Mouse (Mus musculus): ENCODE data around the gene Shroom3. TPM values are rescaled to one million over a fixed set of nuclear protein-coding genes. Genes with fewer than 3 reads are reported as not detected.

Shroom3 gene
- polyA plus RNA-seq, 1 experiment = 0.38 TPM

DNA sequence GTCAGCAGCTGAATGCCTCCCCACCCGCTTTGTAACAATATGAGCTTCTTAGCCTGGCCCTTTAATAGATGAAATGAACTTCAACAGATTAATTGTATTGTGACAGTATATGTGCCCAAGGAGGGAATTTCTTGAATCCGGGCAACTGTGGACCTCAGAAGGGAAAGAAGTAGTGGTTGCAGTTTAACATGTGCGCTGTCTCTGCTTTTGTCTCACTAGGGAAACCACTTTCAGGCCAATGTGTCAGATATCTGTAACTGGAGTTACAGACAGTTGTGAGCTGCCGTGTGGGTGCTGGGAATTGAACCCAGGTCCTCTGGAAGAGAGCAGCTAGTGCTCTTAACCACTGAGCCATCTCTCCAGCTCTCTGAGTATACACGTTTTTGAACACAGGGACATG is 130.3 kb downstream of the Shroom3 start:
- Histone ChIP-seq H3K27me3 (replicated peaks) (peaks cover 17% of the 10 kb centered on the region), H3K4me3 (replicated peaks) (no peak overlapping the region), H3K36me3 (replicated peaks; ENCODE audit: low read length) (no peaks in the 10 kb centered on the region), H3K4me1 (no peaks in the 10 kb centered on the region), H3K9me3 (no peaks in the 10 kb centered on the region)
- TF ChIP-seq FLI1 (IDR thresholded peaks at IDR 0.05; ENCODE audit: low read length) (no peak), GATA1 (IDR thresholded peaks at IDR 0.05; ENCODE audit: borderline replicate concordance, low read length) (no peak)

GRCm38 (mm10) chr5:92814621-92815020 is 131.4 kb downstream of the Shroom3 start:
- no peak for TF ChIP-seq GATA1 (IDR thresholded peaks at IDR 0.05; ENCODE audit: borderline replicate concordance, low read length)
- TF ChIP-seq FLI1 (IDR thresholded peaks at IDR 0.05; ENCODE audit: low read length) = no peak
- Histone ChIP-seq H3K4me3 (replicated peaks) (no peak overlapping the region), H3K9me3 (no peaks in the 10 kb centered on the region), H3K4me1 (no peaks in the 10 kb centered on the region), H3K36me3 (replicated peaks; ENCODE audit: low read length) (no peaks in the 10 kb centered on the region), H3K27me3 (replicated peaks) (peaks cover 8% of the 10 kb centered on the region)

DNA sequence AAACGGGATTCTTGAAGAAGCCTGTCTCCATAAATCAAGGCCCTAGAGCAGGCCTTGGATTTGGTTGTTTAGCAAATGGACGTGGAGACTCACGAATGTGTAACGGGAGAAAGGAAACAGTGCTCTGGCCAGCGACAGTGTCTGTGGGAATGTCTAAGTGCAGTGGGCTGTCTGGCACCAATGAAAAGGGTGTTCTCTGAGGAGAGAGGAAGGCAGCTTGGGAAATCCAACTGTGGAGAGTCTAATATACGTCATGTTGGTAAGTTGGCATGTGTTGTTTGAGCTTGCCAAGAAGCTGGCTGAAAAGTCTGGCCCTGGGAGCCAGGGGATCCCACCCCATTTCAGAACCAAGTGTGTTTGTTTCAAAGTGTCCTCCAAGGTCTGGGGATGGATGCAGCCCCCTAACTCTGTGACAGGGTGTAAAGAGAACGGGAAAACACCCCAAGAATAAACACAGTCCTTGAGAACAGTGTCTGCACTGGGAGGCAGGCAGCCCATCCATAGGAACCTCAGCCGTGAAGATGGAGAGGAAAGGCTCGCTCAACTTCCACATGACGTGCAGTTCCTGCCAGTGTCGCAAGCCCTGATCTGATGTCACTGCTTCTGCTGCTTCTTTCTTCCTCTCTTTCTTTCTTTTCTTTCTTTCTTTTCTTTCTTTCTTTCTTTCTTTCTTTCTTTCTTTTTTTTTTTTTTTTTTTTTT is 134.0 kb downstream of the Shroom3 start:
- no peaks in the 10 kb centered on the region for H3K36me3 ChIP-seq (replicated peaks; ENCODE audit: low read length)
- no peaks in the 10 kb centered on the region for H3K4me1 ChIP-seq
- no peaks in the 10 kb centered on the region for H3K27me3 ChIP-seq (replicated peaks)
- H3K9me3 ChIP-seq = no peaks in the 10 kb centered on the region
- TF ChIP-seq GATA1 (IDR thresholded peaks at IDR 0.05; ENCODE audit: borderline replicate concordance, low read length) = no peak
- TF ChIP-seq FLI1 (IDR thresholded peaks at IDR 0.05; ENCODE audit: low read length) = no peak
- H3K4me3 ChIP-seq (replicated peaks) = no peak overlapping the region

GRCm38 (mm10) chr5:92821370-92821769 is 138.1 kb downstream of the Shroom3 start:
- no peaks in the 10 kb centered on the region for H3K36me3 ChIP-seq (replicated peaks; ENCODE audit: low read length)
- H3K9me3 ChIP-seq = no peaks in the 10 kb centered on the region
- no peak overlapping the region for H3K4me3 ChIP-seq (replicated peaks)
- TF ChIP-seq GATA1 (IDR thresholded peaks at IDR 0.05; ENCODE audit: borderline replicate concordance, low read length) (no peak), FLI1 (IDR thresholded peaks at IDR 0.05; ENCODE audit: low read length) (no peak)
- no peaks in the 10 kb centered on the region for H3K27me3 ChIP-seq (replicated peaks)
- no peaks in the 10 kb centered on the region for H3K4me1 ChIP-seq

GRCm38 (mm10) chr5:92823495-92823894 is 140.3 kb downstream of the Shroom3 start:
- H3K4me1 ChIP-seq = no peaks in the 10 kb centered on the region
- H3K27me3 ChIP-seq (replicated peaks) = no peaks in the 10 kb centered on the region
- H3K4me3 ChIP-seq (replicated peaks) = no peak overlapping the region
- no peaks in the 10 kb centered on the region for H3K9me3 ChIP-seq
- H3K36me3 ChIP-seq (replicated peaks; ENCODE audit: low read length) = no peaks in the 10 kb centered on the region
- TF ChIP-seq GATA1 (IDR thresholded peaks at IDR 0.05; ENCODE audit: borderline replicate concordance, low read length) (no peak), FLI1 (IDR thresholded peaks at IDR 0.05; ENCODE audit: low read length) (no peak)

DNA sequence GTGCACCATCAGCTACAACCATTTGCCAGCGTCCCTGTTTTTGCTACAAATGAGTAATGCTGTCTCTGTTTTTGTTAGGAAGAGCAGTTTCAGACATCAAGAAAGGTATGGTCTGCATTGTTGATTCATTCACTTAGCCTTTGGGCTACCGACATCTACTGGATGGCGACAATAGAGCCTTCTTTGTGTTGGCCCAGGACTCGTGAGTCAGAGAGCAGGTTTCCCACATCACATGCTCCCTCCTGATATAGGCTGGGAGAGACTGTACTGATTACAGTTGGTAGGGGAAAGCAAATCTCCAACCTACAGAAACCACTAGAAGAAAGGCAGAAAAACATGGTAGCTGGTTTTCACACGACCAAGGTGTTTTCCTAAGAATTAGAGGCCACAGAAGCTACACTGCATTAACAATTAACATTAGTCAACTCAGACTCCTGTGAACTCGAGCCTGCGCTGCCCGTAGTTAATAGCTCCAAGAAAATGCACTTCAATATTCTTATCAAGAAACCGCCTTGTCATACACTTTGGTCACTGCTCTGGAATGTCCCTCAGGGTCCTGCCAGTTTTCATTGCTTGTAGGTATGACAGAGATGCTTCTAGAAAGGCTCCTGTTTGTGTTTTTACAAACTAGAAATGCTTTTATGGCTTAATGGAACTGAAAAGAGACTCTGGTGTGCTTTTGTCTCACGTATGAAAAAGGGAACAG is 141.2 kb downstream of the Shroom3 start:
- no peaks in the 10 kb centered on the region for H3K9me3 ChIP-seq
- no peak overlapping the region for H3K4me3 ChIP-seq (replicated peaks)
- H3K4me1 ChIP-seq = no peaks in the 10 kb centered on the region
- no peak for TF ChIP-seq GATA1 (IDR thresholded peaks at IDR 0.05; ENCODE audit: borderline replicate concordance, low read length)
- TF ChIP-seq FLI1 (IDR thresholded peaks at IDR 0.05; ENCODE audit: low read length) = no peak
- no peaks in the 10 kb centered on the region for H3K36me3 ChIP-seq (replicated peaks; ENCODE audit: low read length)
- H3K27me3 ChIP-seq (replicated peaks) = no peaks in the 10 kb centered on the region

DNA sequence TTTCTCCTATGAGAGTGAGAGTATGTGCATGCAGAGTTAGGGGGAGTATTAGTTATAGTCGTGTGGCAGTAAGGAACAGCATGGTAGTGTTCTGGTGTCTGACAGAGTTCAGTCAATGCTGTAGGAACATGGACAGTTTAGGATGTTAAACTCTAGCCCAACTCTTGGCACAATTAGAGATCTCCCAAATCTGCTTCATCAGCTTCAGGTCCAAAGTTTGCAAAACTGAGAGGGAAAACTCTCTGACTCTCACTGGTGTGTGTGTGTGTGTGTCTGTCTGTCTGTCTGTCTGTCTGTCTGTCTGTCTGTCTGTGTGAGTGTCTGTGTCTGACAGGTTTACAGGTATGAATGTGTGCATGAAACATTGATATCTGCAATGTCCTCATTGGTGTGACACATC is 147.2 kb downstream of the Shroom3 start:
- no peaks in the 10 kb centered on the region for H3K9me3 ChIP-seq

DNA sequence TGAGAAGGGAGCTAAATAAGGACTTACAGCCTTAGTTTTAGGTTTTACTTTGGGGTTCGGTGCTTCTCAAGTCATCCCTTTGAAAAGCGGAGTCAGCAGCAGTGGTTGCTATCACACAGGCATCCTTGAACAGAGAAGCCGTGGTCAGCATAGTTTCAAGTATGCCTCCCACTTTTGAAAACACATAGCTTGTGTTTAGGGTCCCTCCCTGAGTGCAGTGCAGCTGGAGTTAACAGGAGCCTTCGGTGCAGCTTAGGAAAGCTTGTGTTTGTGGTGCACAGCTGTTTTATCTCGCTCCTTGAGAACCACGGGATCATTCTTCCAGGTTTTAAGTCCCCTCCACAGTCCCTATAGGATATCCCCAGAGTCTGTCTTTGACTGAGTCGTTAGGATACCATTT is 151.3 kb downstream of the Shroom3 start:
- H3K4me3 ChIP-seq (replicated peaks) = no peak overlapping the region
- no peak for TF ChIP-seq GATA1 (IDR thresholded peaks at IDR 0.05; ENCODE audit: borderline replicate concordance, low read length)
- no peak for TF ChIP-seq FLI1 (IDR thresholded peaks at IDR 0.05; ENCODE audit: low read length)
- H3K4me1 ChIP-seq = no peaks in the 10 kb centered on the region
- H3K27me3 ChIP-seq (replicated peaks) = no peaks in the 10 kb centered on the region
- H3K36me3 ChIP-seq (replicated peaks; ENCODE audit: low read length) = no peaks in the 10 kb centered on the region
- peaks cover 6% of the 10 kb centered on the region; the same call in 1 of the 2 replicates for H3K9me3 ChIP-seq

More for the DNA sequence above, 147.2 kb downstream of the Shroom3 start:
- H3K4me1 ChIP-seq = no peaks in the 10 kb centered on the region
- H3K27me3 ChIP-seq (replicated peaks) = no peaks in the 10 kb centered on the region
- no peak for TF ChIP-seq FLI1 (IDR thresholded peaks at IDR 0.05; ENCODE audit: low read length)
- TF ChIP-seq GATA1 (IDR thresholded peaks at IDR 0.05; ENCODE audit: borderline replicate concordance, low read length) = no peak
- no peaks in the 10 kb centered on the region for H3K36me3 ChIP-seq (replicated peaks; ENCODE audit: low read length)
- H3K4me3 ChIP-seq (replicated peaks) = no peak overlapping the region

DNA sequence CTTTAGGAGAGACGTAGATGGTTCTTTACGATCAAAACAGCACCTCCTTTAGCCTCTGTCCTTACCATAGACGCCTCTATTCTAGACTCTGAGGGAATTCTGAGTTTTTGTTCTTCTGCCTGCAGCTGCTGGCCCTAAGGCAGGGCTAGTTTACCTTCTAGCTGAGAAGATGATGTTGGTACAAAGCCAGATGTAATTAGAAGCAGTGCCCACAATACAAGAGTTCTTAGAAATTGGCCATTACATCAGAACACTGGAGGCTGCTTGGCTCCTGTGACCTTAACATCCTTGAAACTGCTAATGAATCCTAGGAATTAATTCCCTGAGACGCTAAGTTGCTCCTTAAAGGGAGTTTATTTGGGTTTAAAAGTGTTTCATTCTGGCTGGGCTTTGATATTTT is 154.1 kb downstream of the Shroom3 start:
- peaks cover 6% of the 10 kb centered on the region; the same call in 1 of the 2 replicates for H3K9me3 ChIP-seq
- no peaks in the 10 kb centered on the region for H3K27me3 ChIP-seq (replicated peaks)
- no peak for TF ChIP-seq GATA1 (IDR thresholded peaks at IDR 0.05; ENCODE audit: borderline replicate concordance, low read length)
- TF ChIP-seq FLI1 (IDR thresholded peaks at IDR 0.05; ENCODE audit: low read length) = no peak
- H3K36me3 ChIP-seq (replicated peaks; ENCODE audit: low read length) = no peaks in the 10 kb centered on the region
- H3K4me3 ChIP-seq (replicated peaks) = no peak overlapping the region
- H3K4me1 ChIP-seq = peaks cover 1% of the 10 kb centered on the region; the same call in 1 of the 2 replicates

- H3K27me3 ChIP-seq (replicated peaks) = no peaks in the 10 kb centered on the region
- TF ChIP-seq GATA1 (IDR thresholded peaks at IDR 0.05; ENCODE audit: borderline replicate concordance, low read length) (no peak), FLI1 (IDR thresholded peaks at IDR 0.05; ENCODE audit: low read length) (no peak)
- H3K4me1 ChIP-seq = peaks cover 4% of the 10 kb centered on the region; the same call in 1 of the 2 replicates
- H3K36me3 ChIP-seq (replicated peaks; ENCODE audit: low read length) = no peaks in the 10 kb centered on the region
- no peak overlapping the region for H3K4me3 ChIP-seq (replicated peaks)
- H3K9me3 ChIP-seq = peaks cover 6% of the 10 kb centered on the region; the same call in 1 of the 2 replicates
These were observed 155.1 kb downstream of the Shroom3 start for GRCm38 (mm10) chr5:92838351-92838784.
